Mouse (Mus musculus) heart, postnatal 14 days (tissue): ENCODE measurements around the gene Anxa5. TPM values are rescaled to one million over a fixed set of nuclear protein-coding genes. Genes with fewer than 3 reads are reported as not detected.

Source experiments
- microRNA-seq, 2 experiments: library from miRNA; unstranded; fragments of <30 nt; microRNA quantifications; one replicate each; pipeline ENCODE4 v1.2.0; 2021 to 2022
- total RNA-seq, 2 experiments: library from RNA; stranded (reverse); gene quantifications; 2 replicates each; pipeline ENCODE4 v1.2.3; 2021

Anxa5 gene
- total RNA-seq, 2 experiments from 2014 or later = 166 to 168 TPM

Small RNA genes within 50 kb of the gene (microRNA-seq; reads per million reads assigned to microRNA genes)
- gene Mir7009 = 0.36 to 1.6 reads per million in 2 experiments

Other genes starting within 250 kb of the Anxa5 start
- under 1 TPM; 0.24 to 0.74 TPM for gene 1810062G17Rik, start within 50 bp of the Anxa5 start, total RNA-seq
- not detected for gene Gm11549, start 45.9 kb upstream of the Anxa5 start, total RNA-seq
- 10 to 100 TPM; 19.6 to 21.5 TPM for gene Exosc9, start 76.7 kb upstream of the Anxa5 start, total RNA-seq
- gene Ccna2, start 96.3 kb upstream of the Anxa5 start, total RNA-seq = 10 to 100 TPM in 1 of 2 experiments, 1 to 10 TPM in 1; 7.7 to 13.6 TPM
- gene Bbs7, start 137.6 kb upstream of the Anxa5 start, total RNA-seq = 1 to 10 TPM; 5.3 to 7.2 TPM
- 1 to 10 TPM; 7.5 to 8.9 TPM for gene Trpc3, start 214.3 kb upstream of the Anxa5 start, total RNA-seq